Mouse (Mus musculus) liver, embryonic 16.5 days (tissue): ENCODE results near the gene Zmpste24. TPM values are rescaled to one million over a fixed set of nuclear protein-coding genes. Genes with fewer than 3 reads are reported as not detected.

Experiments
- ATAC-seq: fragments of 200-750 bp; cut with Nextera tagmentation; 2 replicates; pipeline ENCODE4 v1.8.0; 2017; ENCODE audit warnings: low read depth, mild to moderate bottlenecking, moderate number of reproducible peaks, moderate library complexity
- H3K27ac ChIP-seq: fragments of 300-500 bp; sonication (generic); 2 replicates; pipeline ENCODE4 v1.5.1; 2014; ENCODE audit warnings: mild to moderate bottlenecking, low read length
- H3K27me3 ChIP-seq: fragments of 300-500 bp; sonication (generic); 2 replicates; pipeline ENCODE4 v1.6.1; 2014; ENCODE audit warnings: low read depth, low read length, mixed read lengths; ENCODE audit not compliant: control insufficient read depth, insufficient read depth
- H3K36me3 ChIP-seq: fragments of 300-500 bp; sonication (generic); 2 replicates; pipeline ENCODE4 v1.6.1; 2014; ENCODE audit warnings: mild to moderate bottlenecking; ENCODE audit not compliant: control insufficient read depth, insufficient read depth
- H3K4me1 ChIP-seq: fragments of 300-500 bp; sonication (generic); 2 replicates; pipeline ENCODE4 v1.6.1; 2014; ENCODE audit warnings: low read depth, low read length, mixed read lengths; ENCODE audit not compliant: control insufficient read depth
- H3K4me2 ChIP-seq: fragments of 300-500 bp; sonication (generic); 2 replicates; pipeline ENCODE4 v1.6.1; 2014; ENCODE audit warnings: low read depth, low read length, mixed read lengths
- H3K4me3 ChIP-seq: fragments of 300-500 bp; sonication (generic); 2 replicates; pipeline ENCODE4 v1.5.1; 2014; ENCODE audit warnings: low read depth, mild to moderate bottlenecking, low read length
- H3K9ac ChIP-seq: fragments of 300-500 bp; sonication (generic); 2 replicates; pipeline ENCODE4 v1.6.1; 2014; ENCODE audit warnings: low read depth, low read length
- H3K9me3 ChIP-seq: fragments of 300-500 bp; sonication (generic); replicated peaks from 2 replicates; pipeline ENCODE4 v1.6.1; 2016; ENCODE audit warnings: low read length; ENCODE audit not compliant: control insufficient read depth
- WGBS: fragments of 180-500 bp; shearing (Covaris S2); extraction: QIAGEN DNeasy Blood & Tissue Kit; methylation state at CpG from one replicate; pipeline ENCODE4 v1.1.7; 2014; ENCODE audit not compliant: insufficient replicate concordance; 5-methylcytosine and 5-hydroxymethylcytosine counted together
- polyA plus RNA-seq: library from polyadenylated mRNA; unstranded; fragments of >200 nt; fragmentation: Nextera tagmentation; extraction: Ambion mirVana; gene quantifications from 2 replicates; pipeline ENCODE4 v1.2.1, GENCODE M21; 2015

Zmpste24 gene
- 20.5 TPM in 2 replicates for polyA plus RNA-seq

- peak within 1 kb of the TSS; percentile 82 for H3K4me3 ChIP-seq
- peaks cover 7% of the 10 kb centered on the region for H3K4me1 ChIP-seq
- H3K4me2 ChIP-seq: peak within 1 kb of the TSS; percentile 73
- peaks cover 11% of the 10 kb centered on the region for H3K36me3 ChIP-seq
- no peaks in the 10 kb centered on the region for H3K27me3 ChIP-seq
- under 1% methylated on average over 39 of the region's 39 CpGs for WGBS
- peak within 1 kb of the TSS; percentile 47; the same call in 1 of the 2 replicates for H3K27ac ChIP-seq
- no peaks in the 10 kb centered on the region for H3K9me3 ChIP-seq
- peak within 1 kb of the TSS; percentile 78 for H3K9ac ChIP-seq
- ATAC-seq: peak; percentile 83
These were observed at the start of gene Zmpste24 for GRCm38 (mm10) chr4:121097650-121098378. Gene Zmpste24, minus strand, starts transcription at chr4:121098241.

- H3K4me3 ChIP-seq: no peak within 1 kb of the TSS
- ATAC-seq: no peak
- WGBS: 67% methylated on average over 2 of the region's 2 CpGs
- H3K9ac ChIP-seq: no peak within 1 kb of the TSS
- H3K27ac ChIP-seq: no peak within 1 kb of the TSS
- H3K9me3 ChIP-seq: no peaks in the 10 kb centered on the region
- H3K4me1 ChIP-seq: no peaks in the 10 kb centered on the region
- H3K36me3 ChIP-seq: no peaks in the 10 kb centered on the region
- H3K4me2 ChIP-seq: no peak within 1 kb of the TSS
- no peaks in the 10 kb centered on the region for H3K27me3 ChIP-seq
These were observed 11.1 kb upstream of the Zmpste24 start, which contains the start of gene Tmco2 for GRCm38 (mm10) chr4:121109126-121109525. Gene Tmco2, minus strand, starts transcription at chr4:121109226.

- Histone ChIP-seq H3K9me3 (no peaks in the 10 kb centered on the region), H3K27me3 (no peaks in the 10 kb centered on the region), H3K4me1 (peaks cover 3% of the 10 kb centered on the region), H3K36me3 (no peaks in the 10 kb centered on the region), H3K4me2 (no peak overlapping the region), H3K27ac (no peak overlapping the region), H3K4me3 (no peak overlapping the region), H3K9ac (no peak overlapping the region)
- 62% methylated on average over 4 of the region's 4 CpGs for WGBS
- no peak for ATAC-seq
These were observed 5.3 kb upstream of the Zmpste24 start for GRCm38 (mm10) chr4:121103304-121103703.

GRCm38 (mm10) chr4:121090211-121090610 is 7.8 kb downstream of the Zmpste24 start:
- Histone ChIP-seq H3K9me3 (no peaks in the 10 kb centered on the region), H3K4me1 (no peaks in the 10 kb centered on the region), H3K27ac (no peak overlapping the region), H3K36me3 (peaks cover 16% of the 10 kb centered on the region), H3K4me3 (no peak overlapping the region), H3K4me2 (no peak overlapping the region), H3K9ac (no peak overlapping the region), H3K27me3 (no peaks in the 10 kb centered on the region)
- 83% methylated on average over 4 of the region's 4 CpGs for WGBS
- ATAC-seq: no peak

GRCm38 (mm10) chr4:121088696-121089095 is 9.3 kb downstream of the Zmpste24 start:
- Histone ChIP-seq H3K27ac (no peak overlapping the region), H3K4me3 (no peak overlapping the region), H3K36me3 (peaks cover 14% of the 10 kb centered on the region), H3K27me3 (no peaks in the 10 kb centered on the region), H3K9me3 (no peaks in the 10 kb centered on the region), H3K4me2 (no peak overlapping the region), H3K4me1 (no peaks in the 10 kb centered on the region), H3K9ac (no peak overlapping the region)
- WGBS: 67% methylated on average over 2 of the region's 2 CpGs
- ATAC-seq: no peak

GRCm38 (mm10) chr4:121084506-121084905 is 13.5 kb downstream of the Zmpste24 start:
- Histone ChIP-seq H3K36me3 (peaks cover 12% of the 10 kb centered on the region), H3K27ac (no peak overlapping the region), H3K4me3 (no peak overlapping the region)

GRCm38 (mm10) chr4:121080395-121080794 is 17.6 kb downstream of the Zmpste24 start:
- Histone ChIP-seq H3K4me1 (no peaks in the 10 kb centered on the region), H3K4me2 (no peak overlapping the region), H3K27me3 (no peaks in the 10 kb centered on the region), H3K27ac (no peak overlapping the region), H3K9ac (no peak overlapping the region), H3K4me3 (no peak overlapping the region), H3K36me3 (peaks cover 16% of the 10 kb centered on the region; the same call in 1 of the 2 replicates), H3K9me3 (no peaks in the 10 kb centered on the region)
- 71% methylated on average over 1 of the region's 1 CpGs for WGBS
- ATAC-seq: no peak

More at GRCm38 (mm10) chr4:121084506-121084905, 13.5 kb downstream of the Zmpste24 start:
- no peak for ATAC-seq
- Histone ChIP-seq H3K9ac (no peak overlapping the region), H3K4me1 (no peaks in the 10 kb centered on the region), H3K4me2 (no peak overlapping the region), H3K27me3 (no peaks in the 10 kb centered on the region), H3K9me3 (no peaks in the 10 kb centered on the region)

GRCm38 (mm10) chr4:121077915-121078646 is 20.0 kb downstream of the Zmpste24 start:
- 69% methylated on average over 3 of the region's 3 CpGs for WGBS
- Histone ChIP-seq H3K4me1 (no peaks in the 10 kb centered on the region), H3K9me3 (no peaks in the 10 kb centered on the region), H3K4me2 (no peak overlapping the region), H3K4me3 (no peak overlapping the region), H3K27me3 (no peaks in the 10 kb centered on the region), H3K36me3 (peaks cover 11% of the 10 kb centered on the region; the same call in 1 of the 2 replicates), H3K9ac (no peak overlapping the region), H3K27ac (no peak overlapping the region)
- no peak for ATAC-seq

GRCm38 (mm10) chr4:121074250-121074649 is 23.8 kb downstream of the Zmpste24 start:
- Histone ChIP-seq H3K9me3 (no peaks in the 10 kb centered on the region), H3K4me3 (no peak overlapping the region), H3K4me2 (no peak overlapping the region), H3K36me3 (peaks cover 6% of the 10 kb centered on the region; the same call in 1 of the 2 replicates), H3K27ac (no peak overlapping the region), H3K4me1 (no peaks in the 10 kb centered on the region), H3K9ac (no peak overlapping the region), H3K27me3 (no peaks in the 10 kb centered on the region)
- ATAC-seq: no peak
- WGBS: 80% methylated on average over 4 of the region's 4 CpGs
